Mouse (Mus musculus) cerebellum, adult 2 months (tissue): Measurements from ENCODE around the gene Pde4a. TPM values are rescaled to one million over a fixed set of nuclear protein-coding genes. Genes with fewer than 3 reads are reported as not detected.

Experiments used
- DNase-seq, 2 experiments: peaks; one replicate each; pipeline ENCODE4 v3.0.0; 2021
- H3K27ac ChIP-seq: fragments of 200-500 bp; 2 replicates; pipeline ENCODE4 v1.5.1; 2012; ENCODE audit warnings: low read length, control low read depth, inconsistent platforms; ENCODE audit not compliant: insufficient read depth
- H3K27me3 ChIP-seq: fragments of 200-500 bp; 2 replicates; pipeline ENCODE4 v1.6.1; 2012; ENCODE audit warnings: inconsistent platforms, mild to moderate bottlenecking, low read length, moderate library complexity; ENCODE audit not compliant: control insufficient read depth, insufficient read depth
- H3K4me1 ChIP-seq: fragments of 200-500 bp; 2 replicates; pipeline ENCODE4 v1.6.1; 2011; ENCODE audit warnings: low read length; ENCODE audit not compliant: control insufficient read depth, insufficient read depth
- H3K4me3 ChIP-seq: fragments of 200-500 bp; replicated peaks from 2 replicates; pipeline ENCODE3; 2011; ENCODE audit warnings: mild to moderate bottlenecking, low read depth, low read length, control low read depth; ENCODE audit not compliant: insufficient read depth
- CTCF ChIP-seq: fragments of 200-500 bp; IDR thresholded peaks from 2 replicates; pipeline ENCODE4 v1.5.1; 2011; ENCODE audit warnings: low read depth, mild to moderate bottlenecking, control low read depth, low read length, moderate library complexity, borderline replicate concordance; ENCODE audit not compliant: insufficient read depth
- POLR2A ChIP-seq: fragments of 200-500 bp; IDR thresholded peaks from 2 replicates; pipeline ENCODE4 v1.6.1; 2011; ENCODE audit warnings: low read length, control low read depth, borderline replicate concordance; ENCODE audit not compliant: insufficient read depth
- WGBS: fragments of 180-500 bp; shearing (Covaris S2); methylation state at CpG from one replicate; pipeline ENCODE4 v1.1.7; 2018; 5-methylcytosine and 5-hydroxymethylcytosine counted together
- polyA plus RNA-seq: library from polyadenylated mRNA; depleted of rRNA; stranded (reverse); fragments of >200 nt; gene quantifications from 2 replicates; pipeline ENCODE4 v1.2.3, GENCODE M21; 2012

Pde4a gene
- polyA plus RNA-seq, 1 experiment: 57.4 TPM

DNA sequence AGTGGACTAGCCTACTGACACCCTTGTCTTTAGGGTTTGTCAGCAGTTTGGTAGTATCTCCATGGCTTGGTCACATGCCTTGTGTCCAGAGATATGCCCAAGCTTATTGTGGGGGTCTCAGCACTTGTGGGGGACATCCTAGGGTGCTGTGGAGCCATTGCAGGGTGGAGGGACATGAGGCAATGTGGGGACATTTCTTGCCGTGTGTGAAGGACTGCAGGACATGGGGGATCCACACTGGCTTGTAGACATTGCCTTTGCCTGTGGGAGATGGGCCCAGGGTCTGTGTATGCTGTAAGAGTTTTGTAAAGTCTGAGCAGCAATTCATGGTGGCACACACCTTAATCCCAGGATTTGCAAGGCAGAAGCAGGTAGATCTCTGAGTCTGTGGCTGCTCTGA, 15.3 kb downstream of the Pde4a start:
- TF ChIP-seq POLR2A (no peak), CTCF (no peak)
- Histone ChIP-seq H3K4me1 (peaks cover 16% of the 10 kb centered on the region), H3K27ac (no peak overlapping the region), H3K27me3 (no peaks in the 10 kb centered on the region), H3K4me3 (no peak overlapping the region)
- WGBS: 96% methylated on average over 1 of the region's 1 CpGs
- no peak for DNase-seq

DNA sequence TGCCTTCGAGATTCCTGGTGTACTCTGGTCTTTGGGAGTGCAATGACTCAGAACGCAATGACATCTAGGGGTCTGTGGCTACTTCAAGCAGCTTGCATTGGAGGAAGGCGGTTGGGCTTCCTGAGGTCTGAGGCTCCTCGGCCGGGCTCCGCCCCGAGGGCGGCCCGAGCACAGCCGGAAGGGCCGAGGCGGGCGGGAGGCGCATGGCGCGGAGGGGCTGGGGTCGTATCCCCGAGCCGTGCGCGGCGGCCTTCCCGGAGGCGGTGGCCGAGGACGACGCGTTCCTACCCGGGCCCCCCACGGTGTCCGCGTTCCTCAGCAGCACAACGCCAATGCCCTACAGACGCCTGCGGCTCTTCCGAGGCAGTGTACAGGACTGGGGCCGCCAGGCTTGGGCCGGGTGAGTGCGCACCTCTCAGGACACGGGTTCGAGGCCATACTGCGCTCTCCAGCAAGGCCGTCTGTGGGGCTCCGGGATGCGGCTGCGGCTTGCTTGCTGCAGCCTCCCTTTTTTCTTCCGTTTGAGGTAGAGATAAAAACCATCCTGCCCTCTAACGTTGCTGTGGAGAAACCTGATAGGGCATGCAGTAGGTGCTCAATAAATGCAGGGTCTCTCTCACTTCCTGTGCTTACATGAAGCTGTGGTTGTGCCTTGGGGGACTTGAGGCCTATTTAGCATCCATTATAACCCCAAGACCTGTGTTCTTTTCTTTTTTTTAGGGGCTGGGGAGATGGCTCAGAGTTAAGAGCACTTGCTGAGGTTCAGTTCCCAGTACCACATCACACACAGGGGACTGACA, 16.1 kb downstream of the Pde4a start:
- H3K27ac ChIP-seq: no peak overlapping the region
- H3K4me3 ChIP-seq: no peak overlapping the region
- H3K4me1 ChIP-seq: peaks cover 17% of the 10 kb centered on the region
- 23% methylated on average over 48 of the region's 48 CpGs for WGBS
- DNase-seq: no peak
- H3K27me3 ChIP-seq: no peaks in the 10 kb centered on the region
- TF ChIP-seq CTCF (no peak), POLR2A (no peak)

DNA sequence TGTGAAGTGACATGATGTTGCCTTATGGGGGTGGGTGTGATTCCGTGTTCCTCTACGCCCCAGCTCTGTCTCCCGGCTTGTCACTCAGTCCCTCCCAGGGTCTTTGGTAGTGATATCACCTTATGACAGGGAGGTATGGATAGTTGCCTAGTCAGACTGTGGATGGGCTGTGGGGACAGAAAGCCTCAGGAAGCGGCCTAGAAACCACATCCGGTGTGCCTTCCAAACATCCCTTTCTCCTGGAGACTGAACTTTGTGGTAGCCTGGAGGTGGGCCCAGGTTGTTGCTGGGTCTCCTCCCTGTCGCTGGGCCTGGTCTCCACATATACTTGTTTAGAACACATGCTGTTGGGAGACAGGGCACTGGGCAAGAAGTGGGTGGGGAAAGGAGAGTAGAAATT, 17.9 kb downstream of the Pde4a start:
- H3K27ac ChIP-seq: no peak overlapping the region
- no peak overlapping the region for H3K4me3 ChIP-seq
- H3K4me1 ChIP-seq: peaks cover 17% of the 10 kb centered on the region
- no peaks in the 10 kb centered on the region for H3K27me3 ChIP-seq
- 91% methylated on average over 6 of the region's 6 CpGs for WGBS
- no peak for TF ChIP-seq CTCF
- TF ChIP-seq POLR2A: no peak
- no peak for DNase-seq

DNA sequence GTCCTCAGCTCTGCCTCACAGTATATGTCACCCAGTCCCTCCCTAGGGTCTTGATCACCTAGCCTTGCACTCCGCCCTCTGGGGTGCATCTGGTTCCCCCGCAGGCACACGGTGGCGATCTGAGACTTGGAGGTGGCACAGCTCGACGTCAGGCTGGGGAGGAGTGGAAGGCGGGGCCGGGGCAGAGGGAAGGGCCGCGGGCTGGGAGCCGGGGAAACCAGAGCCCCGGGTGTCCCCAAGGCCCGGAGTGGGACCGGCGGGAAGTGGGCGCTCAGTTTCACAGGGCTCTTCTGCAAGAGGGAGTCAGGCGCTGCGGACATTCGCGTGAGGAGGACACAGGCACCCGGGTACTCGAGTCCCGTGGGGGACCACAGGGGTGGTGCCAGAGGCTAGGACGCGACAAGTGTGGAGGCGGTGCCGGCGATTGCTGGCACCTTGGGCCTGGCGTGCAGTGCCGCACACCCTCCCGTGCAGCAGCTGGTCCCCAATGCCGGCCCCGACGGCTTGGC, 18.4 kb downstream of the Pde4a start:
- Histone ChIP-seq H3K27me3 (no peaks in the 10 kb centered on the region), H3K27ac (no peak overlapping the region), H3K4me3 (peak overlapping the region; percentile 24), H3K4me1 (peaks cover 17% of the 10 kb centered on the region)
- 8% methylated on average over 34 of the region's 34 CpGs for WGBS
- DNase-seq: no peak
- 0 out of 2 replicates have a peak, but pooled peaks have one; percentile 14 for TF ChIP-seq CTCF
- TF ChIP-seq POLR2A: no peak

DNA sequence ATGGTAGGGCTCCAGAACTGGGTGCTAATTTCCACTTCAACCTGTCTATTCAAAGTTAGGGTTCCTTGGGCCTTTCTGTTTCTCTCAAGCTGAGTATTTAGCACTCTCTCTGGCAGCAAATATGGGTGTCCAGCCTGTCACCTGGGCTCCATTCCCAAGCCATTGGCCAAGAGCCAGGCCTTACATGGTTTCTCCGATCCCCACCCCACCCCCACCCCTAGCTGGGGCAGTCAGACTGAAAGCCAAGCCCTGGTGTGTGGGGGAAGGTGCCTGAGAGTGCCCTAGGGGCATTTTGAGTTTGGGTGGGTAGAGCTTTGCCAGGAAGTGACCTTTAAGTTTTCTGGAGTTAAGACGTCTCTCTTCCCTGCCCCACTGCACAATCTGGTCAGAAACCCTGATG, 19.2 kb downstream of the Pde4a start:
- DNase-seq: peak; percentile 69 to 77
- no peak for TF ChIP-seq CTCF
- no peak for TF ChIP-seq POLR2A
- 6% methylated on average over 2 of the region's 2 CpGs for WGBS
- Histone ChIP-seq H3K27me3 (no peaks in the 10 kb centered on the region), H3K4me1 (peaks cover 17% of the 10 kb centered on the region), H3K4me3 (no peak overlapping the region), H3K27ac (no peak overlapping the region)

DNA sequence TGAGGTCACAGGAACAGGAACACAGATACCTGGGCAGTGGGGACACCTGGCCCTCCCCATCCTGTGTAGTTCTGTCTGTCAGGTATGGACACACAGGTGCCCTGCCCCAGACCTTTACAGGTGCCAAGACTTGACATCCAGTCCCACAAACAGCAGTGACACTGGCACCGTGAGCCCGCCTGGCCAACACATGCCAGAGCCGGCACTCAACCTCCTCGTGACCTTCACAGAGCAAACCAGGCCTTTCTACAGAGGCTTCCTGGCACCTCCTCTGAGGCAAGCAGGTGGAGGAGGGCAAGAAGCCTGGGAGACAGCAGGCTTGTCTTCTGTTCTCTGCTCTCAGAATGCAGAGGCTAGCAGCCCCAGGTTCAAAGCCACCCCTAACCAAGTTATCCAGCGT, 19.9 kb downstream of the Pde4a start:
- Histone ChIP-seq H3K27ac (no peak overlapping the region), H3K4me3 (no peak overlapping the region), H3K4me1 (peaks cover 17% of the 10 kb centered on the region), H3K27me3 (no peaks in the 10 kb centered on the region)
- no peak for DNase-seq
- 67% methylated on average over 5 of the region's 5 CpGs for WGBS
- TF ChIP-seq POLR2A (no peak), CTCF (no peak)

DNA sequence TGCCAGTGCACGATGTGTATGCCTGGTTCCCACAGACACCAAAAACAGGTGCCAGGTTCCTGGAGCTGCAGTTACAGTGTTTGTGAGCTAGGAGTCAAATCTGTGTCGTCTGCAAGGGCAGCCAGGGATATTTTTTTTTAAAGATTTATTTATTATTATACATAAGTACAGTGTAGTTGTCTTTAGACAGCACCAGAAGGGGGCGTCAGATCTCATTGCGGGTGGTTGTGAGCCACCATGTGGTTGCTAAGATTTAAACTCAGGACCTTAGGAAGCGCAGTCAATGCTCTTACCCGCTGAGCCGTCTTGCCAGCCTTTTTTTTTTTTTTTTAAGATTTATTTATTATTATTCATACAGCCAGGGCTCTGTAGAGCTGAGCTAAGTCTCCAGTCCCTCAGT, 24.4 kb downstream of the Pde4a start:
- no peak for DNase-seq
- no peak overlapping the region for H3K27ac ChIP-seq
- 37% methylated on average over 7 of the region's 7 CpGs for WGBS
- H3K27me3 ChIP-seq: no peaks in the 10 kb centered on the region
- no peak for TF ChIP-seq POLR2A
- TF ChIP-seq CTCF: no peak
- H3K4me1 ChIP-seq: peaks cover 10% of the 10 kb centered on the region
- H3K4me3 ChIP-seq: no peak overlapping the region

DNA sequence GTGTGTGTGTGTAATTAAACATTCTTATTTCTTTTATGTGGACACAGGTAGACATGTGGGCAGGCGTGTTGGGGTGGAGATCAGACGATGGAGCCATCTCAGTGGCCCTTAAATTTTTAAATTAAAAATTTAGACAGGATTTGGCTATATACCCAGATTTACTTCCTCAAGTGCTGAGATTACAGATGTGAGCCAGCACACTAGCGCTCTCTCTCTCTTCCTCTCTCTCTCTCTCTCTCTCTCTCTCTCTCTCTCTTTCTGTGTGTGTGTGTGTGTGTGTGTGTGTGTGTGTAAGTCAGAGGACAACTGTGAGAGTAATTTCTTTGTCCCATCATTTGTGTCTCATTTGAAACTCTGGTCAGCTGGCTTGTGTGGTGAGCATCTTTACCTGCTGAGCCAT, 25.2 kb downstream of the Pde4a start:
- no peak for DNase-seq
- TF ChIP-seq POLR2A: no peak
- no peak for TF ChIP-seq CTCF
- Histone ChIP-seq H3K4me3 (no peak overlapping the region), H3K27ac (no peak overlapping the region), H3K27me3 (no peaks in the 10 kb centered on the region), H3K4me1 (peaks cover 3% of the 10 kb centered on the region; the same call in 1 of the 2 replicates)
- WGBS: 78% methylated on average over 3 of the region's 3 CpGs
